Mouse (Mus musculus): ENCODE results near the gene Gm5065. TPM values are rescaled to one million over a fixed set of nuclear protein-coding genes. Genes with fewer than 3 reads are reported as not detected.

Gene Gm5065
- polyA plus RNA-seq (2012; rRNA removed): not detected in 2 replicates

- Histone ChIP-seq H3K4me1 (replicated peaks; ENCODE audit: control insufficient read depth, insufficient read depth, low read length) (no peaks in the 10 kb centered on the region), H3K36me3 (ENCODE audit: control insufficient read depth, insufficient read depth, low read length) (no peaks in the 10 kb centered on the region), H3K27me3 (ENCODE audit: control insufficient read depth, insufficient read depth, low read length) (no peaks in the 10 kb centered on the region), H3K27ac (ENCODE audit: control insufficient read depth, insufficient read depth, low read length) (no peak within 1 kb of the TSS), H3K4me3 (ENCODE audit: control insufficient read depth, insufficient read depth, low read length) (no peak within 1 kb of the TSS)
- no peak for DNase-seq
- TF ChIP-seq POLR2A (IDR thresholded peaks at IDR 0.05; ENCODE audit: control insufficient read depth, extremely low read depth, insufficient read depth, low read length, poor library complexity) (no peak), CTCF (IDR thresholded peaks at IDR 0.05; ENCODE audit: borderline replicate concordance, control insufficient read depth, extremely low read depth, insufficient read depth, low read length, poor library complexity) (no peak)
- 86% methylated on average over 1 of the region's 1 CpGs for WGBS
Measured at GRCm38 (mm10) chr7:5350237-5350636, at the start of gene Gm5065. Gm5065 (plus strand) TSS chr7:5350537.

GRCm38 (mm10) chr7:5327511-5327910 lies 22.8 kb upstream of the Gm5065 start:
- TF ChIP-seq CTCF (IDR thresholded peaks at IDR 0.05; ENCODE audit: borderline replicate concordance, control insufficient read depth, extremely low read depth, insufficient read depth, low read length, poor library complexity) (no peak), POLR2A (IDR thresholded peaks at IDR 0.05; ENCODE audit: control insufficient read depth, extremely low read depth, insufficient read depth, low read length, poor library complexity) (no peak)
- no peaks in the 10 kb centered on the region for H3K27me3 ChIP-seq (ENCODE audit: control insufficient read depth, insufficient read depth, low read length)
- DNase-seq: no peak
- no peaks in the 10 kb centered on the region for H3K4me1 ChIP-seq (replicated peaks; ENCODE audit: control insufficient read depth, insufficient read depth, low read length)
- 89% methylated on average over 1 of the region's 1 CpGs for WGBS
- no peaks in the 10 kb centered on the region for H3K36me3 ChIP-seq (ENCODE audit: control insufficient read depth, insufficient read depth, low read length)
- H3K4me3 ChIP-seq (ENCODE audit: control insufficient read depth, insufficient read depth, low read length): no peak overlapping the region
- H3K27ac ChIP-seq (ENCODE audit: control insufficient read depth, insufficient read depth, low read length): no peak overlapping the region

GRCm38 (mm10) chr7:5350935-5351334 lies 598 bp downstream of the Gm5065 start, which contains the start of gene Nlrp2:
Nlrp2 (minus strand) TSS chr7:5351035.
- Histone ChIP-seq H3K4me1 (replicated peaks; ENCODE audit: control insufficient read depth, insufficient read depth, low read length) (no peaks in the 10 kb centered on the region), H3K27me3 (ENCODE audit: control insufficient read depth, insufficient read depth, low read length) (no peaks in the 10 kb centered on the region), H3K27ac (ENCODE audit: control insufficient read depth, insufficient read depth, low read length) (no peak within 1 kb of the TSS), H3K4me3 (ENCODE audit: control insufficient read depth, insufficient read depth, low read length) (no peak within 1 kb of the TSS), H3K36me3 (ENCODE audit: control insufficient read depth, insufficient read depth, low read length) (no peaks in the 10 kb centered on the region)
- TF ChIP-seq CTCF (IDR thresholded peaks at IDR 0.05; ENCODE audit: borderline replicate concordance, control insufficient read depth, extremely low read depth, insufficient read depth, low read length, poor library complexity): no peak
- no peak for TF ChIP-seq POLR2A (IDR thresholded peaks at IDR 0.05; ENCODE audit: control insufficient read depth, extremely low read depth, insufficient read depth, low read length, poor library complexity)
- 88% methylated on average over 4 of the region's 4 CpGs for WGBS
- no peak for DNase-seq

- Histone ChIP-seq H3K4me3 (ENCODE audit: control insufficient read depth, insufficient read depth, low read length) (no peak overlapping the region), H3K27me3 (ENCODE audit: control insufficient read depth, insufficient read depth, low read length) (no peaks in the 10 kb centered on the region), H3K36me3 (ENCODE audit: control insufficient read depth, insufficient read depth, low read length) (no peaks in the 10 kb centered on the region), H3K27ac (ENCODE audit: control insufficient read depth, insufficient read depth, low read length) (no peak overlapping the region), H3K4me1 (replicated peaks; ENCODE audit: control insufficient read depth, insufficient read depth, low read length) (no peaks in the 10 kb centered on the region)
- TF ChIP-seq POLR2A (IDR thresholded peaks at IDR 0.05; ENCODE audit: control insufficient read depth, extremely low read depth, insufficient read depth, low read length, poor library complexity): no peak
- TF ChIP-seq CTCF (IDR thresholded peaks at IDR 0.05; ENCODE audit: borderline replicate concordance, control insufficient read depth, extremely low read depth, insufficient read depth, low read length, poor library complexity): no peak
- WGBS: 79% methylated on average over 5 of the region's 5 CpGs
- no peak for DNase-seq
Measured at GRCm38 (mm10) chr7:5363599-5363998, 13.3 kb downstream of the Gm5065 start.

- DNase-seq: no peak
- Histone ChIP-seq H3K27ac (ENCODE audit: control insufficient read depth, insufficient read depth, low read length) (no peak overlapping the region), H3K4me3 (ENCODE audit: control insufficient read depth, insufficient read depth, low read length) (no peak overlapping the region), H3K27me3 (ENCODE audit: control insufficient read depth, insufficient read depth, low read length) (no peaks in the 10 kb centered on the region), H3K4me1 (replicated peaks; ENCODE audit: control insufficient read depth, insufficient read depth, low read length) (no peaks in the 10 kb centered on the region), H3K36me3 (ENCODE audit: control insufficient read depth, insufficient read depth, low read length) (no peaks in the 10 kb centered on the region)
- TF ChIP-seq POLR2A (IDR thresholded peaks at IDR 0.05; ENCODE audit: control insufficient read depth, extremely low read depth, insufficient read depth, low read length, poor library complexity): no peak
- no peak for TF ChIP-seq CTCF (IDR thresholded peaks at IDR 0.05; ENCODE audit: borderline replicate concordance, control insufficient read depth, extremely low read depth, insufficient read depth, low read length, poor library complexity)
- 75% methylated on average over 2 of the region's 2 CpGs for WGBS
Measured at GRCm38 (mm10) chr7:5366724-5367123, 16.4 kb downstream of the Gm5065 start.

GRCm38 (mm10) chr7:5406201-5406600 lies 55.9 kb downstream of the Gm5065 start:
- WGBS: 36% methylated on average over 2 of the region's 2 CpGs
- no peaks in the 10 kb centered on the region for H3K36me3 ChIP-seq (ENCODE audit: control insufficient read depth, insufficient read depth, low read length)
- H3K4me3 ChIP-seq (ENCODE audit: control insufficient read depth, insufficient read depth, low read length): no peak overlapping the region
- no peaks in the 10 kb centered on the region for H3K4me1 ChIP-seq (replicated peaks; ENCODE audit: control insufficient read depth, insufficient read depth, low read length)
- TF ChIP-seq CTCF (IDR thresholded peaks at IDR 0.05; ENCODE audit: borderline replicate concordance, control insufficient read depth, extremely low read depth, insufficient read depth, low read length, poor library complexity) (no peak), POLR2A (IDR thresholded peaks at IDR 0.05; ENCODE audit: control insufficient read depth, extremely low read depth, insufficient read depth, low read length, poor library complexity) (no peak)
- no peaks in the 10 kb centered on the region for H3K27me3 ChIP-seq (ENCODE audit: control insufficient read depth, insufficient read depth, low read length)
- DNase-seq: no peak
- H3K27ac ChIP-seq (ENCODE audit: control insufficient read depth, insufficient read depth, low read length): no peak overlapping the region

Other genes with a start within 250 kb of the Gm5065 start
- not detected in 2 replicates for gene Rfpl4, start 233.6 kb upstream of the Gm5065 start, polyA plus RNA-seq (2012; rRNA removed)
- gene Rasl2-9, start 224.6 kb upstream of the Gm5065 start, polyA plus RNA-seq (2012; rRNA removed): 0.17 and 0.39 TPM in 2 replicates
- gene Vmn1r55, start 200.9 kb upstream of the Gm5065 start, polyA plus RNA-seq (2012; rRNA removed): not detected in 2 replicates
- not detected in 2 replicates for gene Vmn1r56, start 153.8 kb upstream of the Gm5065 start, polyA plus RNA-seq (2012; rRNA removed)
- gene Vmn1r57, start 132.0 kb upstream of the Gm5065 start, polyA plus RNA-seq (2012; rRNA removed): not detected in 2 replicates
- gene Nlrp2, start 498 bp downstream of the Gm5065 start, polyA plus RNA-seq (2012; rRNA removed): not detected in 2 replicates
- not detected in 2 replicates for gene Vmn1r58, start 62.9 kb downstream of the Gm5065 start, polyA plus RNA-seq (2012; rRNA removed)
- not detected in 2 replicates for gene Vmn1r59, start 106.2 kb downstream of the Gm5065 start, polyA plus RNA-seq (2012; rRNA removed)
- gene Vmn2r28, start 143.4 kb downstream of the Gm5065 start, polyA plus RNA-seq (2012; rRNA removed): not detected in 2 replicates
- not detected in 2 replicates for gene Vmn1r60, start 196.8 kb downstream of the Gm5065 start, polyA plus RNA-seq (2012; rRNA removed)

Measured in thymus, adult 2 months (tissue).